Mouse (Mus musculus): ENCODE data around the gene Csgalnact2. TPM values are rescaled to one million over a fixed set of nuclear protein-coding genes. Genes with fewer than 3 reads are reported as not detected.

Gene Csgalnact2
- polyA plus RNA-seq, 1 experiment from 2014 or later = 10.8 TPM

DNA sequence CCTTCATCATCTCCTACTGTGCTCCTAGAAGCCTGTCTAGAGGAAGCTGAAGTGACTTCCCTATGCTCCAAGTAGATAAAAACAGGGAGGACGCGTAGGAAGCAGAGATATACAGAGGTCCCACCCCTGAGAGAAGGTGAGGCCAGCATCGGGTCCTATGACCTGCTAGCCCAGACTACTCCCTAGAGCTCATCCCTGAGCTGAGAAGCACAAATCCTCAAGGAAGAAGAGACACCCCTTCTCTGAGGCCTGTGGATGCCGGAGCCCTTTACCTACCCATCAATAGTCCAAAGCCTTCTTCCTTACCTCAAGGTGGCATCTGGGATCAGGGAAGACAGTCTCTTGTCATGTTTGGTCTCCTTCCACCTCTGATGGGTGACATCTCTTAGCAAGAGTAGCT lies 58.2 kb downstream of the Csgalnact2 start:
- Histone ChIP-seq H3K27ac (no peak overlapping the region), H3K4me3 (no peak overlapping the region), H3K9ac (no peak overlapping the region), H3K27me3 (replicated peaks) (no peaks in the 10 kb centered on the region), H3K4me2 (no peak overlapping the region), H3K36me3 (replicated peaks) (no peaks in the 10 kb centered on the region), H3K9me3 (no peaks in the 10 kb centered on the region), H3K4me1 (peaks cover 4% of the 10 kb centered on the region; the same call in 1 of the 2 replicates)
- WGBS = 93% methylated on average over 4 of the region's 4 CpGs
- no peak for ATAC-seq (replicated peaks)

DNA sequence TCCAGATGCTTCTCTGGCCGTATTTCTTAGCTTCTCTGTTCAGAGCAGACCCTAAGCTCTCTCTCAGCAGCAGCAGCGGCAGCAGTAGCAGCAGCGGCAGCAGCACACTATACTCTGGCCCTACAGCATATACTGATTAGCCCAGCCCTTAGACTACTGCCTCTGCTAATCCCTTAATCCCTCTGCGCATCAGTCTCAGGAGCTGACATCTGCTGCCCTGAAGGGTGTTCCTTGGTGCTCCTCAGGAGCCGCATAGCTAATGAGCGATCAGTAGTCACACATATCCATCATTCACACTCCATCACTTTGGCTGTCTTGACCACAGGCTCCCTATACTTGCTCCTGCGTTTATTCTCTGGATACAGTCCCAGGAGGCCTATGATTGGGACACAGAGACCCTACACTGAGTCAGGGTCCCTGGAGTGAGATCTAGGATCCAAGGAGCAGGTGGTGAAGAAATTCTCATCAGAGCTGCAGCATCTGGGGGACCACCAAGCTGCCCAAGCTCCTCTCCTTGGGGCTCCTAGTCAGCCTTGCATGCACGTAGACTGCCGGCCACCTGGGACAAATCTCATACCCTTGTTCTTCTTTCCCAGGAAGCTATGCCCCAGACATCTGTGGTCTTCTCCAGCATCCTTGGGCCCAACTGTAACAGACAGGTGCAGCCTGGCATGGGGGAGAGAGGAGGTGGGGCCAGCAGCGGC lies 59.0 kb downstream of the Csgalnact2 start:
- H3K4me1 ChIP-seq = peaks cover 4% of the 10 kb centered on the region; the same call in 1 of the 2 replicates
- peak; percentile 34; the same call in 1 of the 2 replicates for ATAC-seq (replicated peaks)
- 41% methylated on average over 10 of the region's 10 CpGs for WGBS
- no peaks in the 10 kb centered on the region for H3K9me3 ChIP-seq
- no peak overlapping the region for H3K27ac ChIP-seq
- no peak overlapping the region for H3K4me2 ChIP-seq
- H3K9ac ChIP-seq = no peak overlapping the region
- no peak overlapping the region for H3K4me3 ChIP-seq
- no peaks in the 10 kb centered on the region for H3K36me3 ChIP-seq (replicated peaks)
- H3K27me3 ChIP-seq (replicated peaks) = no peaks in the 10 kb centered on the region

DNA sequence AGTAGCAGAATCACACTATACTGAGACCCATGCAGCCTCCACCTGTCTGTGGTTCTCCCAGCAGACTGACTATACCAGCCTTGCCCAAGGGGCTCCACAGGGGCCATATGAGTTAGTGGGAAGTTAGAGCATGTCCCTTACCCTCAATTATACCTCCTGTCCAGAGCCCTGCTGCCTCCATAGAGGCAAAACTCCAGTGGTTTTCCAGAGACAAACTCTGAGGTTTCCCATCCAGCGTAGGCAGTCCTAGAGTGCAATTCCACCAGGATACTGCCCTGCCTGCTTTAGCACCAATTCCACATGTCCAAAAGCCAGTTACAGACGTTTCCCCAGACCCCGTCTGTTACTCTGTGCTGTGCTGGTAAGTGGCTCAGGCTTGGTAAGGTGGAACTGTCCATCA lies 59.6 kb downstream of the Csgalnact2 start:
- Histone ChIP-seq H3K4me1 (peaks cover 7% of the 10 kb centered on the region), H3K9ac (no peak overlapping the region), H3K27me3 (replicated peaks) (no peaks in the 10 kb centered on the region), H3K27ac (no peak overlapping the region), H3K4me3 (no peak overlapping the region), H3K4me2 (no peak overlapping the region), H3K9me3 (no peaks in the 10 kb centered on the region), H3K36me3 (replicated peaks) (no peaks in the 10 kb centered on the region)
- no peak for ATAC-seq (replicated peaks)
- WGBS = 62% methylated on average over 3 of the region's 3 CpGs

DNA sequence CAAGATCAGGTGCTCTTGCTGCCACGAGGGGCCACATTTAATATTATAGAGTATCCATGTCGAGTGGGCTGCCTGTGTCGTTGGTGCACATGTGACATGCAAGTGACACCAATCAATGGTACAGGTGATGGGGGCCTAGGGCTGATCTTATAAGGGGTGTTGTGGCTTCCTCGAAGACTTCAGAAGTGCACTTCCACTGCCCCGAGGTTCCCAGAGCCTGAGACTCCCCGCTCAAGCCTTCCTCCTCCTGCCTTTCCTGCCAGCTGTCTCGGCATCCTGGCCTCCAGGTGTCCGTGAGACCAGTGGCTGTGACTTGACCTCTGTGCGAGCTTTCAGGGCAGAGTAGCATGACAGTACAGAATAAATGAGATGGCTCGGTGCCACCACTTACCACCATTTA lies 60.2 kb downstream of the Csgalnact2 start:
- Histone ChIP-seq H3K4me2 (no peak overlapping the region), H3K9me3 (no peaks in the 10 kb centered on the region), H3K27ac (no peak overlapping the region), H3K4me1 (peaks cover 12% of the 10 kb centered on the region), H3K4me3 (no peak overlapping the region), H3K27me3 (replicated peaks) (no peaks in the 10 kb centered on the region), H3K36me3 (replicated peaks) (no peaks in the 10 kb centered on the region), H3K9ac (no peak overlapping the region)
- ATAC-seq (replicated peaks) = no peak
- WGBS = 74% methylated on average over 10 of the region's 10 CpGs

DNA sequence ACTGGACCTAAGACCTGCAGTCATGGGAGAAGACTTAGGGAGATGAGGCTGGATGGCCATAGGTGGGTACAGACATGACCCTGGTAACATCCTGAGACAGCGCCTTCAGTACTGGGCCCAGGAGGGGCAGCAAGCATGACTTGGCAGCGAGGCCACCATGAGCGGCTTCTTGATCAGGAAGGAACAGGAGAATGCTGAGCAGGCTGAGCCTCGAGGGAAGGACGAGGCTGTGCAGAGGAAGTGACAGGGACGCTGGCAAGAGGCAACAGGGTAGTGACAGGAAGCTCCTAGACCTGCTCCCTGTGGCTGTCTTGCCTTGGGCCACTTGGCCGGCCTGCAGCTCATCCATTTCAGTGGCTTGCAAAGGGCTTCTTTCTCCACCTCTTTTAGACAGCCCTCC lies 61.5 kb downstream of the Csgalnact2 start:
- H3K4me3 ChIP-seq = no peak overlapping the region
- H3K4me1 ChIP-seq = peaks cover 14% of the 10 kb centered on the region
- no peaks in the 10 kb centered on the region for H3K9me3 ChIP-seq
- no peak overlapping the region for H3K27ac ChIP-seq
- ATAC-seq (replicated peaks) = no peak
- no peaks in the 10 kb centered on the region for H3K27me3 ChIP-seq (replicated peaks)
- H3K4me2 ChIP-seq = no peak overlapping the region
- H3K9ac ChIP-seq = no peak overlapping the region
- 81% methylated on average over 7 of the region's 7 CpGs for WGBS
- H3K36me3 ChIP-seq (replicated peaks) = no peaks in the 10 kb centered on the region

DNA sequence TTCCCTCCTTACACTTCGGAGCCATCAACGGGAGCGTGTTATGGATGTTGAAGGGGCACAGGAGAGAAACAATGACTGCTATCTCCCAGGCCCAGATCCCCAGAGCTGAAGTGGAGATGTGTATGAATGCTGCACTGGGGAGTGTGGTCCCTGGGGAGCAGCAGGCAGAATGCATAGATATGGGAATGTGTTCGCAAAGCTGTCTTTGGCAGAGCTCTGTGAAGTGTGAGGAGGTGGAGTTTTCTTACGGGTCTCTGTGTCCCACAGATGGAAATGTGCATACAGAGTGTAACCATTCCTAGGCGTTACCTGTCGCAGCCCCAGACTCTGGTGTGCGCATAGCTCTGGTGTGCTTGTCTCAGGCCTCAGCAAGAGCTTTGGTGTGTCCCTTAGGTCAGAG lies 62.2 kb downstream of the Csgalnact2 start:
- no peak overlapping the region for H3K27ac ChIP-seq
- 82% methylated on average over 8 of the region's 8 CpGs for WGBS

DNA sequence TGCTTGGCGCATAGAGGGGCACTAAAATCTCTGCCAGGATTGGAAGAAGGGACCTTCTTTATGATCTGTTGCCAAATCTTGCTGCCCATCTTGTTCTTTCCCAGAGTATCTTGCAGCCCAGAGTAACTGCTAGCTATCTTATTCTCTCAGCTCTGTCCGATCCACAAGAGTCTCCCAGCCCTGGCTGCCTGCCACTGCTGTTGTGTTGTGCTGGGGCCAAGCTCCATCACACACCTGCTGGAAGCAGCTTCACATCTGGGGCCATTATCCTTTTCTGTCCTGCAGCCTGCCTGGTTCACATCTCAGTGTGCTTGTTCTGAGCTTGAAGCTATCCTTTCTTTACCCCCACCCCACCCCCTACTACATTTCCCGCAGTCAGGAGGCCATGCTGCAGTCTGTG lies 62.7 kb downstream of the Csgalnact2 start:
- Histone ChIP-seq H3K4me3 (no peak overlapping the region), H3K4me1 (peaks cover 14% of the 10 kb centered on the region), H3K9ac (no peak overlapping the region), H3K4me2 (no peak overlapping the region), H3K9me3 (no peaks in the 10 kb centered on the region), H3K36me3 (replicated peaks) (no peaks in the 10 kb centered on the region), H3K27me3 (replicated peaks) (no peaks in the 10 kb centered on the region), H3K27ac (no peak overlapping the region)
- 71% methylated on average over 3 of the region's 3 CpGs for WGBS
- no peak for ATAC-seq (replicated peaks)

More for the DNA sequence above, 62.2 kb downstream of the Csgalnact2 start:
- Histone ChIP-seq H3K4me1 (peaks cover 14% of the 10 kb centered on the region), H3K36me3 (replicated peaks) (no peaks in the 10 kb centered on the region), H3K9me3 (no peaks in the 10 kb centered on the region), H3K4me3 (no peak overlapping the region), H3K4me2 (no peak overlapping the region), H3K9ac (no peak overlapping the region), H3K27me3 (replicated peaks) (no peaks in the 10 kb centered on the region)
- ATAC-seq (replicated peaks) = no peak

DNA sequence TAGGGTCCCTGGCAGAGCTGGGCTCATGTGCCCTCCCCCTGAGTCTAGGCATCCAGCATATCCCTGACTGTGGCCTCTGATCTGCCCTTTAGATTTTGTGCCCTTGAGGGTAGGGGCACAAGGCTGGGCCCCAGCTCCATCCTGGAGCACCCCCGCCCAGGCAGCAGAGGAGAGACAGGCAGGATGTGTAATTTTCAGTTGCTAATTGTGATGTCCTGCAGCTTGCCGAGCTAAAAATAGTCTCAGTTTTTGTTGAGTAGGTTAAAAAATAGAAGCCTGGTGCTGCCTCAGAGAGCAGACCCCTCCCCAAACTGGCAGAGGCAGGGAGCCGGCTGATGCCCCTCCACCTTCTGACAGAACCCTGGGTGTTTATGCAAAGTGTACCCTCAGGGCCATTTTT lies 64.8 kb downstream of the Csgalnact2 start:
- no peak for ATAC-seq (replicated peaks)
- H3K4me2 ChIP-seq = no peak overlapping the region
- no peak overlapping the region for H3K9ac ChIP-seq
- no peak overlapping the region for H3K4me3 ChIP-seq
- whole genome bisulfite sequencing = 59% methylated on average over 3 of the region's 3 CpGs
- no peaks in the 10 kb centered on the region for H3K36me3 ChIP-seq (replicated peaks)
- no peaks in the 10 kb centered on the region for H3K9me3 ChIP-seq
- H3K4me1 ChIP-seq = peaks cover 14% of the 10 kb centered on the region
- no peaks in the 10 kb centered on the region for H3K27me3 ChIP-seq (replicated peaks)
- H3K27ac ChIP-seq = no peak overlapping the region

DNA sequence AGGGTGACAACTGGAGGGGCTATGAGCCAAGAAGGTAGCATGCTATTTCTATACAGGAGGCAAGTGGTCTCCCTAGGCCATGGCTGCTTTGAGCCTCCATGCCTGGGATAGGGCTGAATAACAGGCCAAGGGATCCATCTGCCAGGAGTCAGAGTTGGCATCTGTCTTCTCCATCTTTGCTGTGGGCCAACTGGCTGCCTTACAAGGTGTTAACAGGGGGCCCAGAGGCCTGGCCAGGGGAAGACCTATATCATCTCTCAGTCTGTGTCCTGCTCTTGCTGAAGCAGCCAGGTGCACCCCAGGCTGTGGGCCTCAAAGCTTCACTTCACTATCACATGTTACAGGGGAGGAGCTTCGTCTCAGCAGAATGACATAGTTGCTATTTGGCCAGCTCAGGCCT lies 66.8 kb downstream of the Csgalnact2 start:
- Histone ChIP-seq H3K4me2 (no peak overlapping the region), H3K27me3 (replicated peaks) (no peaks in the 10 kb centered on the region), H3K4me1 (peaks cover 15% of the 10 kb centered on the region), H3K9ac (no peak overlapping the region), H3K9me3 (no peaks in the 10 kb centered on the region), H3K27ac (no peak overlapping the region), H3K36me3 (replicated peaks) (no peaks in the 10 kb centered on the region), H3K4me3 (no peak overlapping the region)
- no peak for ATAC-seq (replicated peaks)
- 91% methylated on average over 1 of the region's 1 CpGs for WGBS

DNA sequence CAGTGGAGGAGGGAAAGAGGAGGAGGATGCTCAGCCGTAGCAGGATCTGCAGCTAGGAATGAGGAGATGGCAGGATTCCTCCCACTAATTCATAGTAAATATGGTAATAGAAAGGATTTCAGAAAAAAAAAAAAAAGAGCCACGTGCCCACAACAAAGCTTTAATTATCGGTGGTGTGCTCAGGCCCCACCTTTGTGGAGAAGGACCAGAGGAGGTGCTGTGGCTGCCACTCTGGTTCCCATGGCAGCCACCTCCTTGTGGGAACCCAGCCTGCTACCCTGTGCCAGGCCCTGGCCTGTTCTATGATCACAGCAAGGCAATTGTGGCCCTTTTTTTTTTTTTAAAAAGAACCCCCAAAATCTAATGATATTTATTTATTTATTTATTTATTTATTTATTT lies 67.5 kb downstream of the Csgalnact2 start:
- H3K27ac ChIP-seq = no peak overlapping the region
- no peak overlapping the region for H3K9ac ChIP-seq
- peaks cover 19% of the 10 kb centered on the region for H3K4me1 ChIP-seq
- no peaks in the 10 kb centered on the region for H3K9me3 ChIP-seq
- ATAC-seq (replicated peaks) = no peak
- H3K36me3 ChIP-seq (replicated peaks) = no peaks in the 10 kb centered on the region
- H3K4me2 ChIP-seq = no peak overlapping the region
- no peaks in the 10 kb centered on the region for H3K27me3 ChIP-seq (replicated peaks)
- 54% methylated on average over 3 of the region's 3 CpGs for WGBS
- no peak overlapping the region for H3K4me3 ChIP-seq

DNA sequence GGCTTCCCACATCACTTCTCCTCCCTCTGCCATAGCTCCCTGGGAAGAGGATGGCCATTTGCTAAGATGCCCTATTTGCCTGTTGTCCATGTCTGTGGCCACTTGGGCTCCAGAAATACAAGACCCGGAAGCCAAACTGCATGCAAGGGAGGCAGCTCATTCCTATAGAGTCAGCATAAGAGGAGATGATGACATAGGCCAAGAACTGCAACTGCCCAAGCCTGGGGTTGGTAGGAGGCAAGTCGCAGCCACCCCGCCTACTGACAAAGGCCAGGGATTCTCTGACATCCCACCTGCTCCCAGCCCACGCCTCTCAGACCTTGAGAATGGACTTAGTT lies 68.0 kb downstream of the Csgalnact2 start:
- Histone ChIP-seq H3K4me2 (no peak overlapping the region), H3K36me3 (replicated peaks) (no peaks in the 10 kb centered on the region), H3K4me1 (peaks cover 23% of the 10 kb centered on the region), H3K27me3 (replicated peaks) (no peaks in the 10 kb centered on the region), H3K4me3 (no peak overlapping the region), H3K9me3 (no peaks in the 10 kb centered on the region), H3K9ac (no peak overlapping the region), H3K27ac (no peak overlapping the region)
- 86% methylated on average over 4 of the region's 4 CpGs for WGBS
- no peak for ATAC-seq (replicated peaks)

DNA sequence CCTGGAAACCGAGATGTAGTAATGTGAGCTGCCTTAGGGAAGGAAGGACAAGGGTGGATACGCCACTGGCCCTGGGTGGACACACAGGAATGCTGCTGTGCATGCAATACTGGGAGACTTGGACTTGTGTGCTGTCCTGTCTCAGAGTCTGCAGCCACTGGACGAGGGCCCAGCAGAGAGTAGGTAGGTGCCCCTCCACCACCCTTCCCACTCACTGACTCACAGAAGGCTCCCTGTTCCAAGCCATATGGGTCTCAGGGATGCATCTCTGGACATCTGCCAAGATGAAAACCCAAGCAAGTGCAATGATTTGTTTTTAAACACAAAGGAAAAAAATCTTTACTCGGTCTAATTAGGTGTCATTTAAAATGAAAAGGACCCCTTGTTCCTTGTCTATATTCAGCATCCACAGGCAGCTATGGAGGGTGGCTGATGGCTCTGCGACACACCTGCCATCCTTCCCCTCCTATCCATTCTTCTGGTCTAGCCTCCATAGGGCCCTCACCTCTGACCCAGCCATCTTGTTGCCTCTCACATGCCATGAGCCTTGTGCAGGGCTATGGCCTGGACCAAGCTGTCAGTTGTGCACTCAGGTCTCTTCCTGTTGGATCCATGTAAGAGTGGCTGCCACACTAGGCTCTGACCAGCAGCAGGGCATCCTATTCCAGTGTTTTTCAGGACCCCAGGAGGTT lies 68.5 kb downstream of the Csgalnact2 start:
- no peak for ATAC-seq (replicated peaks)
- Histone ChIP-seq H3K27ac (no peak overlapping the region), H3K4me1 (peaks cover 28% of the 10 kb centered on the region), H3K9ac (no peak overlapping the region), H3K4me3 (no peak overlapping the region), H3K36me3 (replicated peaks) (no peaks in the 10 kb centered on the region), H3K4me2 (no peak overlapping the region), H3K27me3 (replicated peaks) (no peaks in the 10 kb centered on the region), H3K9me3 (no peaks in the 10 kb centered on the region)
- 74% methylated on average over 5 of the region's 5 CpGs for WGBS

DNA sequence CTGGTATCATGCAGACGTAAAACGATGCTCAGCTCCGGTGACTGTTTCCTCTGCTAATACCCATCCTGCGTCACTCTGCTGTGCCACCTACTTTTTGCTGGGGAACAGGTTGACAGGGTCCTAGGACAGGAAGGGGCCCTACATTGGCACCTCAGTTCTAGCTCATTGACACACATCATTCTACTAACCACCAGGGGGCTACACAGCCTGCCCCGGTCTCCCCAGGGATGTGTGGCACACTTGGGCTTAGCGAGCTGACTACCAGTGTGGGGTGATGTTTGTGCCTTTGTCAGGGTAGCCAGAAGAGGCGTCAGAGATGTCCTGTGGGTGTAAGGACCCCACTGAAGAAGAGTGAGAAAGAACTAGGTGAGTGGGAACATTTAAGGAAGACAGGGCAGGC lies 71.2 kb downstream of the Csgalnact2 start:
- H3K36me3 ChIP-seq (replicated peaks) = no peaks in the 10 kb centered on the region
- H3K4me1 ChIP-seq = peaks cover 23% of the 10 kb centered on the region
- H3K27me3 ChIP-seq (replicated peaks) = 0 out of 2 replicates have a peak, but pooled peaks cover 5% of the 10 kb centered on the region
- WGBS = 70% methylated on average over 7 of the region's 7 CpGs
- no peak overlapping the region for H3K4me2 ChIP-seq
- no peaks in the 10 kb centered on the region for H3K9me3 ChIP-seq
- H3K4me3 ChIP-seq = no peak overlapping the region
- ATAC-seq (replicated peaks) = no peak
- no peak overlapping the region for H3K9ac ChIP-seq
- H3K27ac ChIP-seq = no peak overlapping the region
